Mouse (Mus musculus) right cerebral cortex, postnatal 25 days (tissue): Measurements from ENCODE around the gene Canx.
"Not testable (repeated sequence)": the region's sequence is repeated elsewhere in the genome, so short reads cannot be mapped to it uniquely, and the experiment has no call there.

Experiments used
- DNase-seq: peaks from one replicate; pipeline ENCODE4 v3.0.0; 2022

Gene Canx

GRCm38 (mm10) chr11:50329378-50329777, 3.9 kb upstream of the Canx start:
- no peak for DNase-seq

- no peak for DNase-seq
Observed at GRCm38 (mm10) chr11:50328075-50328625, 2.7 kb upstream of the Canx start.

GRCm38 (mm10) chr11:50326302-50326966, 961 bp upstream of the Canx start:
- DNase-seq = no peak

GRCm38 (mm10) chr11:50324751-50325471, 562 bp downstream of the Canx start:
- DNase-seq = no peak

- no peak for DNase-seq
Observed at GRCm38 (mm10) chr11:50323843-50324242, 1.6 kb downstream of the Canx start.

- DNase-seq = no peak
Observed at GRCm38 (mm10) chr11:50322345-50322744, 3.1 kb downstream of the Canx start.

- DNase-seq = no peak
Observed at GRCm38 (mm10) chr11:50321239-50321638, 4.2 kb downstream of the Canx start.

- DNase-seq = not testable (repeated sequence)
Observed at GRCm38 (mm10) chr11:50319343-50319742, 6.1 kb downstream of the Canx start.

GRCm38 (mm10) chr11:50312803-50313202, 12.7 kb downstream of the Canx start:
- DNase-seq = no peak

GRCm38 (mm10) chr11:50303406-50303805, 22.1 kb downstream of the Canx start:
- DNase-seq = no peak

GRCm38 (mm10) chr11:50292190-50292855, 33.1 kb downstream of the Canx start, which contains the start of gene Maml1:
Gene Maml1 (minus strand): TSS chr11:50292311.
- DNase-seq = peak; percentile 97

- DNase-seq = no peak
Observed at GRCm38 (mm10) chr11:50291321-50292165, 33.9 kb downstream of the Canx start.

GRCm38 (mm10) chr11:50290486-50291225, 34.8 kb downstream of the Canx start:
- no peak for DNase-seq

GRCm38 (mm10) chr11:50286428-50286827, 39.0 kb downstream of the Canx start:
- no peak for DNase-seq

- no peak for DNase-seq
Observed at GRCm38 (mm10) chr11:50285696-50286095, 39.8 kb downstream of the Canx start.

- DNase-seq = no peak
Observed at GRCm38 (mm10) chr11:50285263-50285662, 40.2 kb downstream of the Canx start.

GRCm38 (mm10) chr11:50280053-50280452, 45.4 kb downstream of the Canx start:
- no peak for DNase-seq

GRCm38 (mm10) chr11:50279005-50279404, 46.5 kb downstream of the Canx start:
- DNase-seq = no peak

GRCm38 (mm10) chr11:50277706-50278105, 47.8 kb downstream of the Canx start:
- DNase-seq = no peak

- no peak for DNase-seq
Observed at GRCm38 (mm10) chr11:50277025-50277424, 48.4 kb downstream of the Canx start.

GRCm38 (mm10) chr11:50275568-50276151, 49.8 kb downstream of the Canx start:
- no peak for DNase-seq
